14 mouse cellular contexts compared by ENCODE assay signal in the genomic region with DNA sequence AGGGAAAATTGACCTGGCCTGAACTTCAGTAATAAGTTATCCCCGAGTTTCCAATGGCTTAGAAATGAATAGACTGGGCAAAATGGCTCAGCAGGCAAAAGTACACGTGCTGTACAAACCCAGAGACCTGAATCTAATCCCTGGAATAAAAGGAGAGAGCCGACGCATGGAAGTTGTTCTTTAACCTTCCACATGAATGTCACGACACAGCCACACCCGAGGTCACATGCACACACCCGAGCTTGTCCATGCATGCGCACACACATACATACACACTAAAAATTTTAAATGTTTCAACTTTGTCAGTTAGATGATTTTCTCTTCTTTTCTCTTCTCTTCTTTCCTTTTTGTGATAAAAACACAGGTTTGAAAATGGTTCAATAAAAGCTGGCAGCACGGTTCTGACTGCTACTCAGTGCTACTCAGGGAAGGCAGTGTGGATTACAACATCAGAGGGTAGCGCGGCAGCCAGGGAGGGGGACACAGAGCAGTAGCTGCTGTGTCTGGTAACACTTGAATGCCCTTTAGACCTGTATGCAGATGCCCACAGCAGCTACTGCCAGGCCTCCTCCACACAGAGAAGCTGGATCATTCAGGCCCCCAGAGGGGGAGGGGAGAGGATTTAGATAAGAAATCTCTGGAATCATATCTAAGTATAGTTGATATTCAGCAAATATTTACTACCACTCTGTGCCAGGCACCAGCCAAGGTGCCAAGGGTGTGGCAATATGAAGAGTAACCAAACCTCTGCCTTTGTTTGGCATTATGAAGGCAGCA. TPM values are rescaled to one million over a fixed set of nuclear protein-coding genes. Genes with fewer than 3 reads are reported as not detected.
DNase-seq lines count a peak whose midpoint lies in the region; ATAC-seq and TF ChIP-seq lines count a peak whose summit lies in the region.
"Had no signal": no experiment of that assay in that cellular context is flagged by ENCODE, and none has a peak within 500 bp of the region (broad histone marks: within the 10 kb centered on the region; RNA-seq: fewer than 3 reads in every experiment).

No protein-coding gene starts in this region.

- H3K27ac ChIP-seq in heart, embryonic 13.5 days (replicated peaks), result no peak overlapping the region
- H3K27ac ChIP-seq in intestine, embryonic 16.5 days (ENCODE audit: low read length), result peak overlapping the region; percentile 53
- H3K27ac ChIP-seq in kidney, embryonic 16.5 days (ENCODE audit: low read length), result peak overlapping the region; percentile 40; the same call in 1 of the 2 replicates
- no peak overlapping the region for H3K27ac ChIP-seq in liver, postnatal 0 days (ENCODE audit: low read depth)
- no peak overlapping the region for H3K27ac ChIP-seq in left cerebral cortex, adult 2 months
- H3K27ac ChIP-seq in hindbrain, embryonic 14.5 days, result no peak overlapping the region
- H3K27ac ChIP-seq: embryonic facial prominence, embryonic 13.5 days had no signal

- TF ChIP-seq EP300 in liver, postnatal 0 days (IDR thresholded peaks at IDR 0.05; ENCODE audit: low read depth), result no peak

- no peaks in the 10 kb centered on the region for H3K27me3 ChIP-seq in heart, embryonic 13.5 days (replicated peaks)
- no peaks in the 10 kb centered on the region for H3K27me3 ChIP-seq in intestine, embryonic 16.5 days (replicated peaks; ENCODE audit: control insufficient read depth, insufficient read depth, low read length)
- no peaks in the 10 kb centered on the region for H3K27me3 ChIP-seq in kidney, embryonic 16.5 days (ENCODE audit: insufficient read depth, low read length)
- no peaks in the 10 kb centered on the region for H3K27me3 ChIP-seq in liver, postnatal 0 days (ENCODE audit: insufficient read depth, low read length)
- no peaks in the 10 kb centered on the region for H3K27me3 ChIP-seq in hindbrain, embryonic 14.5 days (ENCODE audit: control insufficient read depth, insufficient read depth, low read length)
- H3K27me3 ChIP-seq: embryonic facial prominence, embryonic 13.5 days had no signal

- intact Hi-C loops in left cerebral cortex, adult 2 months (cut with DNase I), result no loop called here

- no peaks in the 10 kb centered on the region for H3K9me3 ChIP-seq in heart, embryonic 13.5 days
- no peaks in the 10 kb centered on the region for H3K9me3 ChIP-seq in intestine, embryonic 16.5 days (ENCODE audit: control insufficient read depth, low read length)
- H3K9me3 ChIP-seq in kidney, embryonic 16.5 days (ENCODE audit: low read length), result no peaks in the 10 kb centered on the region
- H3K9me3 ChIP-seq in liver, postnatal 0 days (ENCODE audit: low read length), result no peaks in the 10 kb centered on the region
- H3K9me3 ChIP-seq in hindbrain, embryonic 14.5 days (ENCODE audit: control insufficient read depth, low read length), result no peaks in the 10 kb centered on the region
- H3K9me3 ChIP-seq: embryonic facial prominence, embryonic 13.5 days had no signal

- WGBS in heart, embryonic 13.5 days, result 68% methylated on average over 11 of the region's 11 CpGs
- WGBS in intestine, embryonic 16.5 days, result 43% methylated on average over 11 of the region's 11 CpGs
- WGBS in kidney, embryonic 16.5 days, result 36% methylated on average over 11 of the region's 11 CpGs
- 59% methylated on average over 11 of the region's 11 CpGs for WGBS in liver, postnatal 0 days (ENCODE audit: insufficient replicate concordance)
- 54% methylated on average over 11 of the region's 11 CpGs for WGBS in hindbrain, embryonic 14.5 days

- no peak for ATAC-seq in heart, embryonic 13.5 days (ENCODE audit: extremely low read depth, insufficient number of reproducible peaks, low FRiP score, low TSS enrichment)
- peak; percentile 81 for ATAC-seq in intestine, embryonic 16.5 days
- peak; percentile 83 for ATAC-seq in kidney, embryonic 16.5 days (ENCODE audit: low FRiP score, low TSS enrichment)
- ATAC-seq in liver, postnatal 0 days, result peak; percentile 91
- ATAC-seq in hindbrain, embryonic 14.5 days (ENCODE audit: low FRiP score), result no peak
- ATAC-seq: forebrain, embryonic 14.5 days had no signal

- H3K36me3 ChIP-seq in heart, embryonic 13.5 days, result no peaks in the 10 kb centered on the region
- no peaks in the 10 kb centered on the region for H3K36me3 ChIP-seq in intestine, embryonic 16.5 days (ENCODE audit: control insufficient read depth, insufficient read depth, low read length)
- no peaks in the 10 kb centered on the region for H3K36me3 ChIP-seq in kidney, embryonic 16.5 days (ENCODE audit: insufficient read depth, low read length)
- H3K36me3 ChIP-seq in liver, postnatal 0 days (replicated peaks; ENCODE audit: insufficient read depth, low read length), result no peaks in the 10 kb centered on the region
- no peaks in the 10 kb centered on the region for H3K36me3 ChIP-seq in hindbrain, embryonic 14.5 days (replicated peaks; ENCODE audit: control insufficient read depth, insufficient read depth)
- H3K36me3 ChIP-seq: embryonic facial prominence, embryonic 13.5 days had no signal

- H3K4me2 ChIP-seq in heart, embryonic 13.5 days, result no peak overlapping the region
- 0 out of 2 replicates have a peak overlapping the region, but pooled peaks have one; percentile 6 for H3K4me2 ChIP-seq in intestine, embryonic 16.5 days (ENCODE audit: low read depth, low read length)
- no peak overlapping the region for H3K4me2 ChIP-seq in kidney, embryonic 16.5 days (replicated peaks; ENCODE audit: low read depth, low read length)
- no peak overlapping the region for H3K4me2 ChIP-seq in liver, postnatal 0 days (ENCODE audit: low read depth, low read length)
- no peak overlapping the region for H3K4me2 ChIP-seq in hindbrain, embryonic 14.5 days (replicated peaks)
- H3K4me2 ChIP-seq: embryonic facial prominence, embryonic 13.5 days; lung, embryonic 14.5 days had no signal

- no peak overlapping the region for H3K4me3 ChIP-seq in heart, embryonic 13.5 days
- no peak overlapping the region for H3K4me3 ChIP-seq in intestine, embryonic 16.5 days (ENCODE audit: low read length)
- no peak overlapping the region for H3K4me3 ChIP-seq in kidney, embryonic 16.5 days (ENCODE audit: low read length)
- no peak overlapping the region for H3K4me3 ChIP-seq in liver, postnatal 0 days (ENCODE audit: low read depth, low read length)
- H3K4me3 ChIP-seq in left cerebral cortex, adult 2 months, result no peak overlapping the region
- no peak overlapping the region for H3K4me3 ChIP-seq in hindbrain, embryonic 14.5 days (replicated peaks; ENCODE audit: low read length)
- H3K4me3 ChIP-seq: embryonic facial prominence, embryonic 13.5 days had no signal

- no peak for TF ChIP-seq CTCF in liver, postnatal 0 days (IDR thresholded peaks at IDR 0.05; ENCODE audit: low read depth)
- no peak for TF ChIP-seq CTCF in left cerebral cortex, adult 2 months (IDR thresholded peaks at IDR 0.05)

- H3K9ac ChIP-seq in heart, embryonic 13.5 days, result peak overlapping the region; percentile 58; the same call in 1 of the 2 replicates
- 0 out of 2 replicates have a peak overlapping the region, but pooled peaks have one; percentile 17 for H3K9ac ChIP-seq in intestine, embryonic 16.5 days (ENCODE audit: low read depth, low read length)
- H3K9ac ChIP-seq in kidney, embryonic 16.5 days (replicated peaks; ENCODE audit: low read length), result no peak overlapping the region
- no peak overlapping the region for H3K9ac ChIP-seq in liver, postnatal 0 days (replicated peaks)
- no peak overlapping the region for H3K9ac ChIP-seq in hindbrain, embryonic 14.5 days
- H3K9ac ChIP-seq: embryonic facial prominence, embryonic 13.5 days; lung, embryonic 14.5 days had no signal

- H3K4me1 ChIP-seq in heart, embryonic 13.5 days, result peaks cover 72% of the 10 kb centered on the region
- H3K4me1 ChIP-seq in intestine, embryonic 16.5 days (ENCODE audit: control insufficient read depth, insufficient read depth, low read length), result peaks cover 37% of the 10 kb centered on the region
- H3K4me1 ChIP-seq in kidney, embryonic 16.5 days (ENCODE audit: insufficient read depth, low read length), result peaks cover 40% of the 10 kb centered on the region
- H3K4me1 ChIP-seq in liver, postnatal 0 days (ENCODE audit: insufficient read depth), result peaks cover 17% of the 10 kb centered on the region
- H3K4me1 ChIP-seq in hindbrain, embryonic 14.5 days (replicated peaks; ENCODE audit: control insufficient read depth, insufficient read depth, low read length), result peaks cover 8% of the 10 kb centered on the region

- DNase-seq in heart, adult 11 months, result no peak
- DNase-seq in liver, postnatal 0 days, result peak; percentile 45
- no peak for DNase-seq in left cerebral cortex, adult 2 months (ENCODE audit: extremely low spot score in 1 of 2, low spot score in 2 of 2)
- no peak for DNase-seq in hindbrain, embryonic 14.5 days (ENCODE audit: low spot score)
- DNase-seq: adrenal gland, postnatal 36 days; cerebellum, adult 8-10 months; gastrocnemius, postnatal 25 days; lung, embryonic 14.5 days; right cerebral cortex, postnatal 14 days had no signal

RNA-seq across cellular contexts. Expression of gene Tgfbr3, which starts 17.0 kb away (rescaled TPM):
- 19.1 and 20.5 TPM in 2 replicates for polyA plus RNA-seq in heart, embryonic 13.5 days (2015; fragmentation: Nextera tagmentation; extraction: Ambion mirVana)
- 14.6 and 14.9 TPM in 2 replicates for polyA plus RNA-seq in intestine, embryonic 16.5 days (2015; fragmentation: Nextera tagmentation; extraction: Ambion mirVana)
- 17.3 and 18.6 TPM in 2 replicates for polyA plus RNA-seq in kidney, embryonic 16.5 days (2015; fragmentation: Nextera tagmentation; extraction: Ambion mirVana)
- polyA plus RNA-seq in liver, postnatal 0 days (2015; fragmentation: Nextera tagmentation; extraction: Ambion mirVana), result 3.8 and 4.4 TPM in 2 replicates
- total RNA-seq in left cerebral cortex, adult 2 months (2021), result 10 to 100 TPM; 10.8 to 11.3 TPM
- 7.1 TPM in 2 replicates for polyA plus RNA-seq in hindbrain, embryonic 14.5 days (2014; fragmentation: Nextera tagmentation; extraction: Ambion mirVana)

RNA-seq across cellular contexts. Expression of gene Brdt, which starts 58.5 kb away (rescaled TPM):
- polyA plus RNA-seq in heart, embryonic 13.5 days (2015; fragmentation: Nextera tagmentation; extraction: Ambion mirVana), result 0.59 and 0.64 TPM in 2 replicates
- polyA plus RNA-seq in intestine, embryonic 16.5 days (2015; fragmentation: Nextera tagmentation; extraction: Ambion mirVana), result 0.98 and 1.0 TPM in 2 replicates
- polyA plus RNA-seq in kidney, embryonic 16.5 days (2015; fragmentation: Nextera tagmentation; extraction: Ambion mirVana), result 1.3 and 1.5 TPM in 2 replicates
- 0.29 and 0.44 TPM in 2 replicates for polyA plus RNA-seq in liver, postnatal 0 days (2015; fragmentation: Nextera tagmentation; extraction: Ambion mirVana)
- total RNA-seq in left cerebral cortex, adult 2 months (2021), result 10 to 100 TPM; 13.2 to 17.7 TPM
- polyA plus RNA-seq in hindbrain, embryonic 14.5 days (2014; fragmentation: Nextera tagmentation; extraction: Ambion mirVana), result 3.2 and 3.4 TPM in 2 replicates

Comparison
In these comparisons a context has a peak if more than half of its experiments do, and no peak if none do; other contexts are left out.
1. ATAC-seq: peak in intestine, embryonic 16.5 days (single experiment), kidney, embryonic 16.5 days (single experiment) and liver, postnatal 0 days (single experiment); none in heart, embryonic 13.5 days (single experiment) and hindbrain, embryonic 14.5 days (single experiment).
2. H3K27ac ChIP-seq: peak in intestine, embryonic 16.5 days (single experiment) and kidney, embryonic 16.5 days (single experiment); none in heart, embryonic 13.5 days (single experiment), liver, postnatal 0 days (single experiment), left cerebral cortex, adult 2 months (single experiment) and hindbrain, embryonic 14.5 days (single experiment).
3. H3K9ac ChIP-seq: peak in heart, embryonic 13.5 days (single experiment) and intestine, embryonic 16.5 days (single experiment); none in kidney, embryonic 16.5 days (single experiment), liver, postnatal 0 days (single experiment) and hindbrain, embryonic 14.5 days (single experiment).